Mouse (Mus musculus) thymus, postnatal 36 days (tissue): ENCODE measurements at regions not wholly inside any gene's neighbourhood (a gene's known extent, or its start where the extent isn't known, plus 50 kb on each side); places are given as distances from the start of the nearest gene placed in this dataset.

ENCODE experiments used
- DNase-seq, 2 experiments: peaks; one replicate each; pipeline ENCODE4 v3.0.0; 2022; ENCODE audit warnings: mixed read lengths in 2 of 2

DNA sequence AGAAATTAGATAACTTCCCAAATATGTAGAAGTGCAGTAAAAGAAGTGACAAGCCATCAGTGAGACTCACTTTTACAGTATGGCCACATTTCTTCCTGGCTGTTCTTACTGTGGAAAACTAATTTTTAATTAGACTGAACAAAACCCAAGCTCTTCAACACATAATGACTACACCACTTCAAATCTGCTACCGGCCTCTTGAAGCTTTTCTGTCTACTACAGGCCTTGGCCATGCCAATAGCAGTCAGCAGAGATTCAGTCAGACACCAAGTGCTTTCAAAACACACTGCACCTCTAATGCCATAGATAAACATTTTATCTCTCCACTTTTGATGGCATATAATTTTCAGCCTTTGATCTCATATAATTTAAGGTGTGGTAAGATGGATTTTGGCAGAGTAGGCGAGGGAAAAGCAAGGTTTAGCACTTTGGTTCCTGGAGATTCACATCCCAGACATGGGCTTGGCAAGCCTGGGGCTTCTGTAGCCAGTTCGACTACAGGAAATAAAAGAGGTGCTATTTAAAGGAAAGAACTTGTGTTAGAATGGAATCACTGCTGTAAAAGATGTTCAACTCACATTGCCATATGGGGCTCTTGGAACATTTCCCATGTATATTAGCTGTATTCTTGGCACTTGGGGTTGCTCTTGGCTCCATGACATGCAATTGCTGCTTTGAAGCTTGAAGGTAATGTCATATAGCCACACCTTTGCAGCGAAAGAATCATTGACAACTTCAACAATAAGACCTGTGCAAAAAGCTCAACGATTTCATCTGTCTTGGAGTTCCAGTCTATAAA lies 941.9 kb downstream of the Efnb2 start:
- DNase-seq: no peak

DNA sequence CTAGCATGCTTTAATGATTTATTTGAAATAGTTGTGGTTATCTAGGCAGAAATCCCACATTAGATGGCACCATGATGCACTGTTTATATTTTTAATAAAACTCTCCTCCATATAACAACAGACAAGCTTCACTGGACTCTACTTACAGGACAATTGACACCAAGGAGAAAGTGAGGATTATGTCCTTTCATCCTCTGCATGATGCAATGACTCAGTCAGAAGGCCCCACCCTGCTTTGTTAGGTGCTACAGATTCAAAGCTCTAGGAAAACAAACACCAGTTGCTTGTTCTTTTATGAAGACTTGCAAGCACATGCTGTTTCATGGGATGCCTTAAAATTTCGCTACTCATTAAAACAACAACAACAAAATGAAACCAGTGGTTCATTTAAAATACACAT lies 950.3 kb downstream of the Efnb2 start:
- no peak for DNase-seq

DNA sequence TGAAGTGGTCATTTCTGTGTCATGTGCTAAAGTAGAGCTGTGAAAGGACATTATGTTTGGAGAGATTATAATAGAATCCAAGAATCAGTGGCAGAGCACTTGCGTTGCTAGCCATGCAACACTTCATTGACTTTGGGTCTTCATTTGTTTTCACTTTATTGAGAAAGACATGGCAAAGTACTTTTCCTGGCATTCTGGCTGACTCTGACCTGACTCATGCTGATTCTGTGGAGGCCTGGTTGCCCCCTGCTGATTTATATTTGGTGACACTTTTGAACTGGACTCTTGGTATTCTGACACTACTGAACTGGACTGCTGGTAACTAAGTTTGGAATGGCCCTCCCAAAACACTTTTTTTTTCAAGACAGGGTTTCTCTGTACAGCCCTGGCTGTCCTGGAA lies 951.6 kb downstream of the Efnb2 start:
- DNase-seq: no peak

DNA sequence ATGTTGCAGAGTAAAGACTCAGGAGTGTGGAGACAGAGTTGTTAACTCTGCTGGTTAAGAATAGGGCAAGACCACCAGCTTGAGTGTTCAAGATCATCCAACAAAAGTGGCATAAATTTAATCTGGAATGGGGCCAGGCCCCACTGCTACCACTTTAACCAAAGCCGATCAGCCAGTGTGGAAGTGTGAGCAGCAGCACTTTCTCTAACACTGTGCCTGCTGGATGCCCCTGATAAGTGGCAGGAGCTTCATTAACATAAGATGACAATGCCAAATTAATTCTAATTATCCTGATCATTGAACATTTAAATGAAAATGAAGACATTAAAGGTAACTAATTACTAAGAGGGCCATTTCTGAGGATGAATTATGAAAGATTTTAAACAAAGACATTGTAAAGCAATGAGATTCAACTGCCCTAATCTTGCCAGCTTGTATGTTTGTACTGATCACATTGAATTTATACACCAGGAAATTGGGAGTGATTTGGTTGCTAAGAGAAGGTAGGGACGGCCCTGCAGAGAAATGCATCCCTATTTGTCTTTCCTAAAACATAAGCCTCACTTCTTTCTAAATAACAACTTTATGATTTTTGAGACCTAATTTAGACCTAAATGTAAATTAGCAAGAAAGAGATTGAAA lies 969.6 kb downstream of the Efnb2 start:
- no peak for DNase-seq

DNA sequence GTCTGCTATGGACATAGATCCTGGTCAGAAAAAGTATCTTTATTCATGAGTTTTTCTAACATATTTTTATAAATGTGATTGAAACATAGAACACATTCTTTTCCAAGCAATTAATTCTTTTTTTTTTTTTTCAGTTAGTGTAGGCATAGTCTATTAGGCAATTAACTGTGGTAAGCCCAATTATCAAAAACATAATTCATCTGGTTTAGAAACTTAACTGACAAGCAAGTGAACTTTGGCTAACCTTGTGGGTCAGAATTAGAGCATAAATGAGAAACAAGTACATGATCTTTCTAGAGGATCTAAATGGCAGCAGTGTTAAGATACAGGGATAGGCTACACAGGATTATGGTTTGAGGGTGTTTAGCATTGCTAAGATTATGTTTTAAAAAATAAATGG lies 1007.2 kb downstream of the Efnb2 start:
- no peak for DNase-seq
